Mouse (Mus musculus) adrenal gland, adult 18-20 months (tissue): ENCODE results near the gene Gm10401. TPM values are rescaled to one million over a fixed set of nuclear protein-coding genes. Genes with fewer than 3 reads are reported as not detected.

ENCODE experiments used
- DNase-seq, 2 experiments: peaks; one replicate each; pipeline ENCODE4 v3.0.0; 2021 to 2022; ENCODE audit warnings: low spot score in 2 of 2
- total RNA-seq, 2 experiments: library from RNA; stranded (reverse); gene quantifications; 1 replicate in 1 of 2; 2 replicates in 1 of 2; pipeline ENCODE4 v1.2.3; 2021

Gene Gm10401
- total RNA-seq, 2 experiments from 2014 or later, result not detected

- DNase-seq, result peak in 1 of 2 experiments; percentile 48
These were observed 26.8 kb downstream of the Gm10401 start for GRCm38 (mm10) chr5:115071096-115071901.

- DNase-seq, result no peak
These were observed 27.6 kb downstream of the Gm10401 start for GRCm38 (mm10) chr5:115070457-115070856.

GRCm38 (mm10) chr5:115069611-115070010 is 28.5 kb downstream of the Gm10401 start:
- no peak for DNase-seq

GRCm38 (mm10) chr5:115068671-115069421 is 29.2 kb downstream of the Gm10401 start:
- DNase-seq, result no peak

- DNase-seq, result no peak
These were observed 31.9 kb downstream of the Gm10401 start for GRCm38 (mm10) chr5:115066245-115066644.

- peak in 1 of 2 experiments; percentile 19 for DNase-seq
These were observed 34.7 kb downstream of the Gm10401 start for GRCm38 (mm10) chr5:115063391-115063790.

- DNase-seq, result peak in 1 of 2 experiments; percentile 24
These were observed 35.5 kb downstream of the Gm10401 start for GRCm38 (mm10) chr5:115062566-115062965.

GRCm38 (mm10) chr5:115060977-115061376 is 37.1 kb downstream of the Gm10401 start:
- DNase-seq, result no peak

- DNase-seq, result no peak
These were observed 37.9 kb downstream of the Gm10401 start for GRCm38 (mm10) chr5:115060067-115060695.

- DNase-seq, result no peak
These were observed 39.4 kb downstream of the Gm10401 start for GRCm38 (mm10) chr5:115058584-115059297.

GRCm38 (mm10) chr5:115057153-115057552 is 40.9 kb downstream of the Gm10401 start:
- DNase-seq, result no peak

- DNase-seq, result no peak
These were observed 42.7 kb downstream of the Gm10401 start for GRCm38 (mm10) chr5:115055418-115055817.

- DNase-seq, result no peak
These were observed 44.2 kb downstream of the Gm10401 start for GRCm38 (mm10) chr5:115053791-115054396.

- DNase-seq, result no peak
These were observed 45.5 kb downstream of the Gm10401 start for GRCm38 (mm10) chr5:115052546-115052945.

- DNase-seq, result no peak
These were observed 47.3 kb downstream of the Gm10401 start for GRCm38 (mm10) chr5:115050776-115051175.

GRCm38 (mm10) chr5:115049692-115050091 is 48.4 kb downstream of the Gm10401 start:
- no peak for DNase-seq
